Mouse (Mus musculus) bone marrow macrophage, adult 2 months (primary cell): Measurements from ENCODE around the gene Ywhag.

Experiments
- CTCF ChIP-seq: IDR thresholded peaks from 2 replicates; pipeline ENCODE4 v1.5.1; 2012; ENCODE audit warnings: low read depth, mild to moderate bottlenecking, low read length, moderate library complexity
- POLR2A ChIP-seq: IDR thresholded peaks from 2 replicates; pipeline ENCODE4 v1.6.1; 2012; ENCODE audit warnings: mild to moderate bottlenecking, low read depth, low read length, borderline replicate concordance

- TF ChIP-seq POLR2A (no peak), CTCF (no peak)
Measured at GRCm38 (mm10) chr5:135979904-135980303, 45.5 kb upstream of the Ywhag start, which contains the start of gene Zp3.
